Mouse (Mus musculus) CH12.LX (cell line): Measurements from ENCODE around the gene Slc3a1. TPM values are rescaled to one million over a fixed set of nuclear protein-coding genes. Genes with fewer than 3 reads are reported as not detected.

Experiments used
- DNase-seq: peaks from one replicate; pipeline ENCODE4 v3.0.0-alpha.2; 2013; ENCODE audit errors: extremely low read depth
- H3K27ac ChIP-seq: 2 replicates; pipeline ENCODE4 v1.5.1; 2012; ENCODE audit warnings: low read depth, mild to moderate bottlenecking, control low read depth, moderate library complexity; ENCODE audit not compliant: insufficient read depth
- H3K27me3 ChIP-seq: replicated peaks from 2 replicates; pipeline ENCODE3; 2012; ENCODE audit warnings: inconsistent platforms
- H3K36me3 ChIP-seq, 2 experiments: replicated peaks in 1 of 2; 2 replicates each; pipeline versions ENCODE3 to v1.6.1; 2012; ENCODE audit warnings: inconsistent platforms in 1 of 2, low read length in 1 of 2, mild to moderate bottlenecking in 1 of 2, mixed read lengths in 1 of 2, moderate library complexity in 1 of 2; ENCODE audit not compliant: control insufficient read depth in 1 of 2, insufficient read depth in 1 of 2
- H3K4me1 ChIP-seq, 2 experiments: 2 replicates each; pipeline ENCODE4 v1.6.1; 2012; ENCODE audit warnings: inconsistent platforms in 1 of 2, moderate library complexity in 1 of 2; ENCODE audit not compliant: insufficient read depth in 2 of 2, control insufficient read depth in 1 of 2
- H3K4me2 ChIP-seq: 2 replicates; pipeline ENCODE4 v1.6.1; 2012; ENCODE audit warnings: low read depth, mild to moderate bottlenecking, control low read depth; ENCODE audit not compliant: poor library complexity, insufficient read depth, severe bottlenecking
- H3K4me3 ChIP-seq, 3 experiments: fragments of 150-350 bp in 1 of 3; sonication (generic) in 1 of 3; replicated peaks in 1 of 3; 2 replicates each; pipeline versions ENCODE3 to v1.5.1; 2011 to 2012; ENCODE audit warnings: low read depth in 2 of 3, low read length in 2 of 3, mild to moderate bottlenecking in 2 of 3, moderate library complexity in 2 of 3, control low read depth in 1 of 3, improper control_type of control experiment in 1 of 3, inconsistent platforms in 1 of 3, mixed read lengths in 1 of 3; ENCODE audit not compliant: poor library complexity in 1 of 3
- H3K79me2 ChIP-seq: replicated peaks from 2 replicates; pipeline ENCODE4 v1.6.1; 2012; ENCODE audit warnings: mild to moderate bottlenecking, moderate library complexity; ENCODE audit not compliant: control insufficient read depth, poor library complexity, insufficient read depth, severe bottlenecking; ENCODE audit errors: extremely low read depth
- H3K9ac ChIP-seq: 2 replicates; pipeline ENCODE4 v1.6.1; 2012; ENCODE audit warnings: low read depth, mild to moderate bottlenecking, control low read depth, moderate library complexity; ENCODE audit not compliant: insufficient read depth
- H3K9me3 ChIP-seq: replicated peaks from 2 replicates; pipeline ENCODE3; 2012; ENCODE audit warnings: low read length, inconsistent platforms, mixed read lengths
- BHLHE40 ChIP-seq: IDR thresholded peaks from 2 replicates; pipeline ENCODE4 v1.6.1; 2011; ENCODE audit warnings: mild to moderate bottlenecking, low read depth, low read length, improper control_type of control experiment
- CHD1 ChIP-seq: IDR thresholded peaks from 2 replicates; pipeline ENCODE4 v1.6.1; 2012; ENCODE audit warnings: low read depth, low read length, improper control_type of control experiment, inconsistent platforms
- CTCF ChIP-seq, 2 experiments: IDR thresholded peaks in 1 of 2; conservative IDR thresholded peaks in 1 of 2; 2 replicates each; pipeline ENCODE4 v1.5.1; 2011 to 2012; ENCODE audit warnings: low read depth in 2 of 2, low read length in 2 of 2, improper control_type of control experiment in 1 of 2, inconsistent platforms in 1 of 2, mild to moderate bottlenecking in 1 of 2, moderate library complexity in 1 of 2
- E2F4 ChIP-seq: IDR thresholded peaks from 2 replicates; pipeline ENCODE4 v1.6.1; 2011; ENCODE audit warnings: low read depth, low read length, improper control_type of control experiment; ENCODE audit not compliant: insufficient replicate concordance
- ELF1 ChIP-seq: IDR thresholded peaks from 2 replicates; pipeline ENCODE4 v1.6.1; 2014; ENCODE audit warnings: low read depth, mild to moderate bottlenecking, inconsistent platforms, low read length, improper control_type of control experiment
- EP300 ChIP-seq: IDR thresholded peaks from 2 replicates; pipeline ENCODE4 v1.6.1; 2011; ENCODE audit warnings: low read length, improper control_type of control experiment
- ETS1 ChIP-seq: conservative IDR thresholded peaks from 2 replicates; pipeline ENCODE4 v1.6.1; 2012; ENCODE audit warnings: low read depth, mild to moderate bottlenecking, inconsistent platforms, low read length, improper control_type of control experiment, moderate library complexity
- HCFC1 ChIP-seq: IDR thresholded peaks from 2 replicates; pipeline ENCODE4 v1.6.1; 2012; ENCODE audit warnings: low read depth, mild to moderate bottlenecking, inconsistent platforms, low read length, improper control_type of control experiment
- IRF4 ChIP-seq: IDR thresholded peaks from 2 replicates; pipeline ENCODE4 v1.6.1; 2014; ENCODE audit warnings: low read depth, mild to moderate bottlenecking, inconsistent platforms, low read length, improper control_type of control experiment
- JUN ChIP-seq: IDR thresholded peaks from 2 replicates; pipeline ENCODE4 v1.6.1; 2011; ENCODE audit warnings: low read depth, mild to moderate bottlenecking, low read length, improper control_type of control experiment, moderate library complexity; ENCODE audit not compliant: insufficient read depth
- JUND ChIP-seq: conservative IDR thresholded peaks from 2 replicates; pipeline ENCODE4 v1.6.1; 2011; ENCODE audit warnings: low read depth, low read length, improper control_type of control experiment
- KAT2A ChIP-seq: IDR thresholded peaks from 2 replicates; pipeline ENCODE4 v1.6.1; 2012; ENCODE audit warnings: low read length, improper control_type of control experiment, inconsistent platforms; ENCODE audit not compliant: insufficient replicate concordance
- MAFK ChIP-seq: IDR thresholded peaks from 2 replicates; pipeline ENCODE4 v1.6.1; 2011; ENCODE audit warnings: low read length, improper control_type of control experiment; ENCODE audit not compliant: insufficient replicate concordance
- MAZ ChIP-seq: IDR thresholded peaks from 2 replicates; pipeline ENCODE4 v1.6.1; 2012; ENCODE audit warnings: low read depth, mild to moderate bottlenecking, inconsistent platforms, low read length, improper control_type of control experiment, moderate library complexity
- POLR2A ChIP-seq: IDR thresholded peaks from 2 replicates; pipeline ENCODE4 v1.6.1; 2011; ENCODE audit warnings: low read depth, mild to moderate bottlenecking, improper control_type of control experiment, low read length
- RAD21 ChIP-seq: IDR thresholded peaks from 2 replicates; pipeline ENCODE4 v1.6.1; 2011; ENCODE audit warnings: low read depth, mild to moderate bottlenecking, low read length, improper control_type of control experiment, moderate library complexity
- SMC3 ChIP-seq: IDR thresholded peaks from 2 replicates; pipeline ENCODE4 v1.6.1; 2011; ENCODE audit warnings: low read depth, low read length, improper control_type of control experiment
- TBP ChIP-seq: conservative IDR thresholded peaks from 2 replicates; pipeline ENCODE4 v1.6.1; 2011; ENCODE audit warnings: low read depth, low read length, improper control_type of control experiment
- TCF12 ChIP-seq: IDR thresholded peaks from 2 replicates; pipeline ENCODE4 v1.6.1; 2014; ENCODE audit warnings: low read depth, mild to moderate bottlenecking, inconsistent platforms, low read length, improper control_type of control experiment
- USF1 ChIP-seq: IDR thresholded peaks from 2 replicates; pipeline ENCODE4 v1.6.1; 2014; ENCODE audit warnings: low read depth, mild to moderate bottlenecking, inconsistent platforms, low read length, improper control_type of control experiment
- USF2 ChIP-seq: conservative IDR thresholded peaks from 2 replicates; pipeline ENCODE4 v1.6.1; 2011; ENCODE audit warnings: low read depth, low read length, improper control_type of control experiment
- ZMIZ1 ChIP-seq: IDR thresholded peaks from 2 replicates; pipeline ENCODE4 v1.6.1; 2012; ENCODE audit warnings: low read depth, mild to moderate bottlenecking, inconsistent platforms, low read length, improper control_type of control experiment
- dilution Hi-C: fragments of 300-500 bp; cut with MboI; formaldehyde crosslinking; loops from 2 replicates; pipeline ENCODE4 v1.14.3; 2020; ENCODE audit warnings: low sequenced_read_pairs; ENCODE audit not compliant: extremely low pct_unique_long_range_greater_than_20kb, extremely low pct_ligation_motif_present
- in situ Hi-C: fragments of 300-500 bp; cut with MboI; formaldehyde crosslinking; loops from 3 replicates; pipeline ENCODE4 v1.14.3; 2019; ENCODE audit warnings: low sequenced_read_pairs, low pct_ligation_motif_present, low pct_unique_long_range_greater_than_20kb, mixed read lengths
- polyA plus RNA-seq: library from polyadenylated mRNA; unstranded; fragments of >175 nt; gene quantifications from 2 replicates; pipeline ENCODE4 v1.2.1, GENCODE M21; 2012; ENCODE audit warnings: low read depth; ENCODE audit not compliant: insufficient read length
- total RNA-seq, 2 experiments: library from RNA; depleted of rRNA; stranded (reverse); fragments of 300-350 nt in 1 of 2; fragments of >200 nt in 1 of 2; gene quantifications; 2 replicates each; pipeline ENCODE4 v1.2.3; 2012 to 2014

Gene Slc3a1
- total and polyA plus RNA-seq, 3 experiments: 0.04 TPM; not detected in 2

DNA sequence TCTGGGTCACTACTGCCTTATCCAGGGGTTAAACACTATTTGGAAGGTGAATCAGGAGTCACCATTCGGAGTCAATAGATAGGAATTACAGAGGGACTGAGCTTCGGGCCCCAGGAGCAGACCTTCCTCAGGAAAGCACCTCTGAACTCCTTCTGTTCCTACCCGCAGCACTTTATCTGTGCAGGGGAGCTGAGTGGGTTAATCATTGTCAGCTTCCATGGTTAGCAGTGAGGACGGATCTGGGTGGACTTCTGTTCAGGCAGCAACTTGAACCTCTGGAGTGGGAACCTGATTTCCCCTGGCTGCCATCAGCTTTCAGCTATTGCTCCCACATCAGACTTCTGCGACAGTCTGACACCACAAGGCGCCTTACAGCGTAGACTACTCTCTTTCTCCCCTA is 12.7 kb downstream of the Slc3a1 start:
- H3K4me2 ChIP-seq: no peak overlapping the region
- peaks cover 0 to 2% of the 10 kb centered on the region in 2 experiments; a peak in 1 of 4 replicates for H3K4me1 ChIP-seq
- dilution Hi-C loops: no loop called here
- H3K27me3 ChIP-seq: no peaks in the 10 kb centered on the region
- TF ChIP-seq USF2: no peak
- TF ChIP-seq CHD1: no peak
- TF ChIP-seq, all 38 proteins: peak for 0
- Histone ChIP-seq H3K4me3 (no peak overlapping the region), H3K9ac (no peak overlapping the region), H3K27ac (no peak overlapping the region), H3K79me2 (no peaks in the 10 kb centered on the region), H3K36me3 (no peaks in the 10 kb centered on the region), H3K9me3 (no peaks in the 10 kb centered on the region)
- in situ Hi-C loops: no loop called here
- no peak for DNase-seq

DNA sequence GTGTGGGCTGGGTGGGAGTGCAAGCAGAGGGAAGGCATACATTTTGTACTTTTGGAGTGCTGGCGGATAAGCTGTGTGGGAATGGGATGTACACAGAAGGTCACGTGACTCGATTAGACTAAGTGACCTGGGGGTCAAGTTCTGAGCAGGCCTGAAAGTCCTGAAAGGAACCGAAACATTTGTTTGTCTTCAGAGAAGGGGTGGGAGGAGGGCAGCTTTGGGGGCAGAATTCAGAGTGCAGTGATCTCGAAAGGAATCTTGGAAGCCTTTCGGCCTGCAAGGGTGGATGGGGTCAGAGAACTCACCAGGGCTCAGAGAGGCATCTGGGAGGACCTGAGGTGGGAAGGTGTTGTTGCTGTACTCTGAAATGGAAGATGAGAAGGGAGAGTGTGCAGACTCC is 14.2 kb downstream of the Slc3a1 start:
- no peak overlapping the region for H3K4me2 ChIP-seq
- no peak for DNase-seq
- in situ Hi-C loops: no loop called here
- peak; percentile 51 for TF ChIP-seq USF1
- no peak for TF ChIP-seq HCFC1
- no peak for TF ChIP-seq ELF1
- no peak for TF ChIP-seq POLR2A
- no peak for TF ChIP-seq IRF4
- TF ChIP-seq TCF12: no peak
- no peak for TF ChIP-seq TBP
- no peak for TF ChIP-seq E2F4
- no peak for TF ChIP-seq CTCF (conservative IDR thresholded peaks at IDR 0.05 in 1 of 2, IDR thresholded peaks at IDR 0.05 in 1 of 2; ENCODE audit: low read depth in 2 of 2, low read length in 2 of 2)
- no peak for TF ChIP-seq MAFK
- TF ChIP-seq JUND: no peak
- TF ChIP-seq RAD21: no peak
- peak; percentile 38; the same call in 1 of the 2 replicates for TF ChIP-seq BHLHE40
- TF ChIP-seq USF2: peak; percentile 38; the same call in 1 of the 2 replicates
- no peak for TF ChIP-seq KAT2A
- no peak for TF ChIP-seq ZMIZ1
- TF ChIP-seq SMC3: no peak
- no peak for TF ChIP-seq ETS1
- no peak for TF ChIP-seq MAZ
- TF ChIP-seq EP300: no peak
- no peak for TF ChIP-seq CHD1
- no peak for TF ChIP-seq JUN
- TF ChIP-seq, all 38 proteins: peak for 3
- H3K9me3 ChIP-seq: no peaks in the 10 kb centered on the region
- H3K4me3 ChIP-seq: no peak overlapping the region
- no peaks in the 10 kb centered on the region for H3K27me3 ChIP-seq
- no peak overlapping the region for H3K9ac ChIP-seq
- H3K27ac ChIP-seq: no peak overlapping the region
- dilution Hi-C loops: no loop called here
- no peaks in the 10 kb centered on the region for H3K79me2 ChIP-seq
- no peaks in the 10 kb centered on the region for H3K36me3 ChIP-seq
- peaks cover 0 to 2% of the 10 kb centered on the region in 2 experiments; a peak in 1 of 4 replicates for H3K4me1 ChIP-seq
